Mouse (Mus musculus) olfactory bulb, adult 2 months (tissue): ENCODE measurements around the gene Bpifb6.

Source experiments
- CTCF ChIP-seq: fragments of 200-500 bp; IDR thresholded peaks from 2 replicates; pipeline ENCODE4 v1.5.1; 2012; ENCODE audit warnings: low read depth, mild to moderate bottlenecking, low read length, moderate library complexity; ENCODE audit not compliant: insufficient read depth
- POLR2A ChIP-seq: fragments of 200-500 bp; IDR thresholded peaks from 2 replicates; pipeline ENCODE4 v1.6.1; 2012; ENCODE audit warnings: mild to moderate bottlenecking, low read depth, low read length, moderate library complexity; ENCODE audit not compliant: insufficient read depth

DNA sequence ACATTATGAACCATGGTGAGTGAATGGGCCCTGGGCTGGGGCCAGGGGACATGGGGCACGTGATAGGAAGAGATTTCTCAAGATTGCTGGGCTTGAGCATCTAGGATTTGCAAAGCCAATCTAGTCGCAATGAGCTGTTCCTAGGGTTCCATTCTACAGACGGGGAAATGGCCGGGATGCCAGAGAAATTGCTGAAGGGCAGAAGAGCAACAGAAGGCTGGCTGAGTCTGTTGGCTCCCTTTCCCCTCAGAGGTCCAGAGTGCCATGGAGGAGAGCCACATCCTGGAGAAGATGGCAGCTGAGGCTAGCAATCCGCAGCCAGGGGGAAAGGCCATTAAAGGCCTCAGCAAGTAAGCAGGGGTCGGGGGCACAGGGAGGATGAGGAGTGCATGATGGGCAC, 2.5 kb downstream of the Bpifb6 start:
- no peak for TF ChIP-seq POLR2A
- TF ChIP-seq CTCF, result no peak
